Mouse (Mus musculus) left cerebral cortex, postnatal 14 days (tissue): ENCODE data around the gene Psg16. TPM values are rescaled to one million over a fixed set of nuclear protein-coding genes. Genes with fewer than 3 reads are reported as not detected.
"Not testable (repeated sequence)": the region's sequence is repeated elsewhere in the genome, so short reads cannot be mapped to it uniquely, and the experiment has no call there.

Source experiments
- DNase-seq, 2 experiments: peaks; one replicate each; pipeline ENCODE4 v3.0.0; 2021 to 2022; ENCODE audit warnings: low spot score in 2 of 2, mixed read lengths in 1 of 2
- intact Hi-C: fragments of 180-260 bp; cut with DNase I; formaldehyde crosslinking; loops from one replicate; pipeline ENCODE4 v1.15.1; 2025
- total RNA-seq, 2 experiments: library from RNA; stranded (reverse); gene quantifications; 2 replicates each; pipeline ENCODE4 v1.2.3; 2021

The Psg16 gene
- total RNA-seq, 2 experiments from 2014 or later = 3.8 to 4.2 TPM

DNA sequence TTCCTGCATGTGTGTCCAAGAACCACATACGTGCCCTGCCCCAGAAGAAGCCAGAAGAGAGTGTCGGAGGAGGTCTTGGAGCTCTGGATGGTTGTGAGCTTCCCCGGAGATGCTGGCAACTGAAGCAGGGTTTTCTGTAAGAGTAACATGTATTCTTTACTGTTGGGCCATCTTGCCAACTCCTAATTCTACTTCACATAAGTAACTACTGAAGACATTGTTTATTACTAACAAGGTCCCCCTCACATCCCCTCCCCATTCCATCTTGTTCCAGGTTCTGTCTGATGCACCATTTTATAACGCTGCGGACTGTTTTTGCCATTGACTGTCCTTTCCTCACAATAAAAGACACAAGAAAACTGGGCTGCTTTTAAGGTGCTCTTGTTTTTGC, 332 bp upstream of the Psg16 start:
- DNase-seq = no peak
- intact Hi-C loops = loop anchor here (10.0 kb wide), 1 partner anchor 1611 kb away; the partner anchor contains the start of gene Psg20

DNA sequence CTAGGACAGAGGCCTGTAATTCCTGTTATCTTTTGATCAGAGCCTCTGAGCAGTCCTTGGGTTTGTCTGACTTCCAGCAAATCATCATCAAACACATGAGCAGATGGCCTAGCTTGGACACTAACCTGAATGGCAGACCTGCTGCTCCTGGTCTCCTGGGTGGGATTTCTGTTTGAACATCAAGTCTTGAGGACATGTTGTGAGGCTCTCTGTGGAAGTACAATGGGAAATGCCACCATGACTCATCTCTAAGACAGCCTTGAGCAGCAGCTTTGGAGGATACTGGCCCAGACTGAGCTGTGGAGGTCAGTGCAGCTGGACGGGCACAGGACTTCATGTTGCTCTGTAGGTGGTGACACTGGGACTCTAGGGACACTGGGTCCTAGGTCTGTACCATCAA, 2.7 kb downstream of the Psg16 start:
- no peak for DNase-seq
- intact Hi-C loops = loop anchor here (10.0 kb wide), 1 partner anchor 1608 kb away; the partner anchor contains the start of gene Psg20

DNA sequence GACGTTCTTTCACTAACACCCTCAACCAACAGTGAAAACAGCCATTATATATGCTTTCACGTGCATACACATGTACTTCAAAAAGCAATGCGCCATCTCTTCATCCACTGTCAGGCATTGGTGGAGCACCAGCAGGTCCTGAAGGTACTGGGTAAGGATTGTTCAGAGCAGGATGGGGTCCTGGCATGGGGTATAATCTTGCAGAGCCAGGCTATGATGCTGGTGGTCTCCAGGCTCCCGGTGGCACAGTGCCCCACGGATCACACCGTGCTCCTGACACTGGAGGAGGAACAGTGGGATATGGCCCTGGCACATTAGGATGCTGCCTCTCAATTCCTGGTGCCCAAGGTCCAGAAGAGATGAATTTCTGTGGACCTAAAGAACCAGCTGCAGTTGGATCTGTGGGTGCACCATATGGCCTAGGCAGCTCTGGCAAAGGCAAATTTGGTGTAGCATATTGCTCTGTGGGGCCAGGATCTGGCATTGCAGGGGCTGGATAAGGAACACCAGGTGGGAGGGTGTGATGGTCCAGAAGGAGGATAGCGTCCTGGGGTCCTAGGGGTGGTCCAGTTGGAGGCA, 4.3 kb downstream of the Psg16 start:
- intact Hi-C loops = loop anchor here (10.0 kb wide), 1 partner anchor 1607 kb away; the partner anchor contains the start of gene Psg20

GRCm38 (mm10) chr7:17082766-17083165, 8.9 kb downstream of the Psg16 start:
- no peak for DNase-seq
- intact Hi-C loops = no loop called here

More for the DNA sequence above, 4.3 kb downstream of the Psg16 start:
- no peak for DNase-seq

GRCm38 (mm10) chr7:17087731-17088130, 13.9 kb downstream of the Psg16 start:
- no peak for DNase-seq

GRCm38 (mm10) chr7:17090058-17090585, 16.3 kb downstream of the Psg16 start:
- intact Hi-C loops = no loop called here
- no peak for DNase-seq

More at GRCm38 (mm10) chr7:17087731-17088130, 13.9 kb downstream of the Psg16 start:
- intact Hi-C loops = no loop called here

- intact Hi-C loops = no loop called here
- DNase-seq = no peak
These were observed 17.4 kb downstream of the Psg16 start for GRCm38 (mm10) chr7:17091280-17091679.

GRCm38 (mm10) chr7:17101631-17102030, 27.8 kb downstream of the Psg16 start:
- intact Hi-C loops, DNase-seq: not testable (repeated sequence)

- intact Hi-C loops = no loop called here
- DNase-seq = no peak
These were observed 61.5 kb downstream of the Psg16 start for GRCm38 (mm10) chr7:17135307-17135706.

- intact Hi-C loops = no loop called here
- no peak for DNase-seq
These were observed 76.1 kb downstream of the Psg16 start, which contains the start of gene Ceacam3 for GRCm38 (mm10) chr7:17149931-17150330. Ceacam3 (plus strand) TSS chr7:17150282.

- peak in 1 of 2 experiments; percentile 3 for DNase-seq
- intact Hi-C loops = no loop called here
These were observed 81.8 kb downstream of the Psg16 start for GRCm38 (mm10) chr7:17155634-17156033.

DNA sequence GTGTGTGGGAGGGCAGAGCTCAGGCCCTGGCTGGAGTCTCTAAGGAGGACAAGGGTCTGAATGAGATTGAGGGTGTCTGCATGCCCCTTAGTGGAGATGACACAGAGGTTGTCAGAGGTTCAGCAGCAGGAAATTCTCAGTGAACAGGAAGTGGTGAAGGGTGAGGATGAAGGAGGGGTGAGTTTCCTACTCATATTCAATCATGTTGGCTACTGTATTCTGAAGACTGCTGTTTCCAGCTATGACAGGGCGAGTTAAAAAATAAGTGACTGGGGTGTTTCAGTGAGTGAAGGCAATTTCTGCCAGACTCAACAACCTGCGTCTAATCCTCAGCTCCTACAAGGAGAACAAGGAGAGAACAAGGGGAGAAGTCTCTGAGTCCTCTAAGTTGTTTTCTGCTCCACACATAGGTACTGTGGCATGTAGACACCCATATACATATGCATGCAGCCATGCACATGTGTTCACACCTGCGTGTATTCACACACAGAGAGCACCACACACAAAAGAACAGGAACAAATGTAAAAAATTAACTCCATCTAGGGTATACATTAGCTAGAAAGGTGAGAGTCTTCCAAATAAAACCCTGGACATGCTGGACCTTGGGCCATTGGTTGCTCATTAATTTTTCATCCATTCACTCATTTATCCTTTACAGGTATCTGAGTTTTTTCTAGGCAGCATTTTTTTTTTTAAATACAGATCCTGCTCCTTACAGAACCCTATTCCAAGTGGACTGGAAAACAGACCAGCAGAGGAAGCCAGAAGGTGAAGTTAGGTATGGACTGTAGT, 83.2 kb downstream of the Psg16 start:
- intact Hi-C loops = no loop called here
- no peak for DNase-seq

GRCm38 (mm10) chr7:17159011-17159410, 85.2 kb downstream of the Psg16 start:
- no peak for DNase-seq
- intact Hi-C loops = no loop called here

DNA sequence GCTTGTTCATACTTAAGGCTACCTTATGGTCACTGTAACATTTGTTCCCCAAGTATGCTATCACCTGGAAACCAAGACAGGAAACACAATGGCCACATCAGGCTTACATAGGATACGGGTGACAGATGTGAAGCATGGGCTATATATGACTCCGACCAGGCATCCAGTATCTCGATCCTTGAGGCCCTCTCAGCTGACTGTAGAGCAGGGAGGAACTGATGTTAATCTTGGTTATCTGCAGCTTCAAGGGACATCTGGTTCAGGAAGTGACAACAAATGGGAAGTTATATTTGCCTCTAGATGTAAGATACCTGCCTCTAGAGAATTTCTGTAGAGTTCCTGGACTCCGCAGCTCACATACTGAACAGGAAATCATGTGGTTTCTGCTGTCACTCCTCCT, 98.0 kb downstream of the Psg16 start:
- DNase-seq = no peak
- intact Hi-C loops = no loop called here

Other genes starting within 250 kb of the Psg16 start
- gene Prkd2, start 231.1 kb upstream of the Psg16 start, total RNA-seq = 1 to 10 TPM; 9.0 to 9.3 TPM
- 100 to 1,000 TPM; 130 to 141 TPM for gene Dact3, start 198.7 kb upstream of the Psg16 start, total RNA-seq
- gene Gng8, start 182.3 kb upstream of the Psg16 start, total RNA-seq = 1 to 10 TPM; 1.2 to 1.5 TPM
- under 1 TPM in 1 of 2 experiments, not detected in 1; 0.11 TPM for gene Ptgir, start 167.6 kb upstream of the Psg16 start, total RNA-seq
- gene Calm3, start 149.9 kb upstream of the Psg16 start, total RNA-seq = 1,000 to 10,000 TPM; 2,088 to 2,136 TPM
- 100 to 1,000 TPM; 215 to 249 TPM for gene Pnmal2, start 129.4 kb upstream of the Psg16 start, total RNA-seq
- gene Pnmal1, start 114.4 kb upstream of the Psg16 start, total RNA-seq = 10 to 100 TPM; 85.4 to 91.6 TPM
- 10 to 100 TPM; 59.2 to 61.7 TPM for gene Gm42372, start 91.0 kb upstream of the Psg16 start, total RNA-seq
- 1 to 10 TPM; 3.0 TPM for gene Ccdc8, start 81.3 kb upstream of the Psg16 start, total RNA-seq
- gene Ppp5c, start 46.1 kb upstream of the Psg16 start, total RNA-seq = 100 to 1,000 TPM; 182 to 185 TPM
- 10 to 100 TPM in 1 of 2 experiments, 1 to 10 TPM in 1; 8.3 to 16.0 TPM for gene Hif3a, start 11.6 kb upstream of the Psg16 start, total RNA-seq
- not detected for gene Ceacam3, start 76.2 kb downstream of the Psg16 start, total RNA-seq
- gene Psg29, start 129.4 kb downstream of the Psg16 start, total RNA-seq = not detected